Mouse (Mus musculus): ENCODE data around the gene Rab21. TPM values are rescaled to one million over a fixed set of nuclear protein-coding genes. Genes with fewer than 3 reads are reported as not detected.
A peak's percentile ranks its signal among the peaks of the same experiment; 100 is the strongest.

Rab21 gene
- 14.7 and 15.9 TPM in 2 replicates for polyA plus RNA-seq (2015; fragmentation: Nextera tagmentation; extraction: Ambion mirVana)

DNA sequence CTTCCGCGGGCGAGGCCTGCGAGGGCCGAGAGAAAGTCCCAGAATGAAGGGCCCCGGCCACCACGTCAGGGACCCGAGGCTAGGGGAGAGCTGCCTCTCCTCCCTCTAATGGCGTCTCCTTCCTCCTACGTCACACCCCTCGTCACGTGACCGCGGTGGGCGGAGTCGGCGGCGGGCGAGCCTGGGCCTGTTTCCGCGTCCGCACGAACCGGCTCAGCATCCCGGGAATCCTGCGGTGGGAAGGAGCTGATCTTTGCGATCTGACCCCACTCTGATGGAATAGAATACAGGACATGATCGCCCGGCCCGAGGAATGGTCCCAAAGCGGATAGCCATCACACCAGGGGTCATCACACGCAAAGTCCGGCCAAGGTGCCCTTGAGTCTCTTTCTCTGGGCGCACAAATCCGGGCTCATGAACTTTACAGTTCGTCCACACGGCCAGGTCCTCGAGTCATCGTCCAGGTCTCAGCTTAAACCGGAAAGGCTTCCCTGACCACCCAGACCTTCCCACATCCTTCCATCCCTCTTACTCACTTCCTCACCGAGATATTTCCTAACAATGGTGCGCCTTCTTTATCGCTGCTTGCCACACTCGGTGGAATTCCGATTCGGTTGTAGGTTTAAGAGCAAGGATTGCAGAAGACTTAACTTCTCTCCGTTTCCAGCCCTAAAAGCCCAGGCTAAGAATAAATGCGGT is at the start of gene Rab21:
Gene Rab21 (minus strand): TSS at position 122 of the 699 bp plus-strand sequence.
- TF ChIP-seq CTCF (IDR thresholded peaks at IDR 0.05; ENCODE audit: low read depth): no peak; the same call in 1 of the 2 replicates
- H3K4me3 ChIP-seq (ENCODE audit: low read depth, low read length): peak within 1 kb of the TSS; percentile 98
- H3K36me3 ChIP-seq (ENCODE audit: control insufficient read depth, insufficient read depth): no peaks in the 10 kb centered on the region
- 0 out of 2 replicates have a peak, but pooled peaks cover 9% of the 10 kb centered on the region for H3K4me1 ChIP-seq (replicated peaks; ENCODE audit: control insufficient read depth, insufficient read depth, low read length)
- under 1% methylated on average over 47 of the region's 48 CpGs for WGBS
- H3K4me2 ChIP-seq (replicated peaks; ENCODE audit: low read depth): peak within 1 kb of the TSS; percentile 85
- no peaks in the 10 kb centered on the region for H3K27me3 ChIP-seq (replicated peaks; ENCODE audit: control insufficient read depth, insufficient read depth, low read length)
- no peaks in the 10 kb centered on the region for H3K9me3 ChIP-seq (ENCODE audit: control insufficient read depth)
- H3K27ac ChIP-seq (ENCODE audit: low read depth, low read length): peak within 1 kb of the TSS; percentile 95
- H3K9ac ChIP-seq (ENCODE audit: low read depth, low read length): peak within 1 kb of the TSS; percentile 97
- ATAC-seq: peak; percentile 79

DNA sequence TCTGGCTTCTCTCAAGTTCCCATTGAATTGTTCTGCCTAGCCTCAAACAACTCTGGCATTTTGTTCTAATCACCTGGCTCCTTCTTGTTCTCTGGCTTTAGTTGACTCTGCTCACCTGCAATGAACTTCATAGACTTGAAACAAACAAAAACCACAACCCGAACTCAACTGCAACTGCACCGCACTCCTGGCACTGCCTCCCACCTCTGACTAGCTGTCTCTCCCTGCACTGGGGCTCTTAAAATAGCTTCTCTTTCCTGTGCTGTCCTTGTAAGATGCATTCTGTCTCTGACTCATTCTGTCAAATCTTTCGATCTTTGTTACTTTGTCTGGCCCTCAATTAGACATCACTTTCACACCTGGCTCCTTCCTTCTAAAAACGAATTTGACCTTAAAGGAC is 47.8 kb upstream of the Rab21 start:
- Histone ChIP-seq H3K4me3 (ENCODE audit: low read depth, low read length) (no peak overlapping the region), H3K9ac (ENCODE audit: low read depth, low read length) (no peak overlapping the region), H3K4me2 (replicated peaks; ENCODE audit: low read depth) (peak overlapping the region; percentile 75), H3K27me3 (replicated peaks; ENCODE audit: control insufficient read depth, insufficient read depth, low read length) (no peaks in the 10 kb centered on the region), H3K27ac (ENCODE audit: low read depth, low read length) (peak overlapping the region; percentile 92; the same call in 1 of the 2 replicates), H3K36me3 (ENCODE audit: control insufficient read depth, insufficient read depth) (no peaks in the 10 kb centered on the region; the same call in 1 of the 2 replicates), H3K4me1 (replicated peaks; ENCODE audit: control insufficient read depth, insufficient read depth, low read length) (no peaks in the 10 kb centered on the region), H3K9me3 (ENCODE audit: control insufficient read depth) (no peaks in the 10 kb centered on the region)
- ATAC-seq: no peak
- WGBS: 76% methylated on average over 4 of the region's 4 CpGs
- TF ChIP-seq CTCF (IDR thresholded peaks at IDR 0.05; ENCODE audit: low read depth): no peak

DNA sequence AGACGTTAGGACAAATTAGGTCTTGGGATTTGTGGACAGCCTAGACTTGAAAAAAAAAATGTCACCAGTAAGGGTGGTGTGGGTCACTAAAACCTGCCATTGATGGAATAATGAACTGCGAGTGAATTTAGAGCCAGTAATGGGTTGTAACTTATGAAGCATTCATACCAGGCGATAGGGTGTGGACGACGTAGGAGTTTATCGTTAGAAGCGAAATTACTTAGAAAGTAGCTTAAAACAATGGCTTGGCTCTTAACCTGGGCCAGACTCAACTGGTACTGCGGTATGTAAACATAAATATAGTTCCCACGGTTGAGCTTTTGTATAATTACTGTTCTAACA is 47.2 kb upstream of the Rab21 start:
- ATAC-seq: peak; percentile 29
- H3K9ac ChIP-seq (ENCODE audit: low read depth, low read length): peak overlapping the region; percentile 51
- H3K9me3 ChIP-seq (ENCODE audit: control insufficient read depth): no peaks in the 10 kb centered on the region
- H3K4me1 ChIP-seq (replicated peaks; ENCODE audit: control insufficient read depth, insufficient read depth, low read length): no peaks in the 10 kb centered on the region
- TF ChIP-seq CTCF (IDR thresholded peaks at IDR 0.05; ENCODE audit: low read depth): no peak
- peak overlapping the region; percentile 75 for H3K4me2 ChIP-seq (replicated peaks; ENCODE audit: low read depth)
- 5% methylated on average over 9 of the region's 9 CpGs for WGBS
- peak overlapping the region; percentile 92 for H3K27ac ChIP-seq (ENCODE audit: low read depth, low read length)
- H3K36me3 ChIP-seq (ENCODE audit: control insufficient read depth, insufficient read depth): no peaks in the 10 kb centered on the region; the same call in 1 of the 2 replicates
- peak overlapping the region; percentile 45 for H3K4me3 ChIP-seq (ENCODE audit: low read depth, low read length)
- H3K27me3 ChIP-seq (replicated peaks; ENCODE audit: control insufficient read depth, insufficient read depth, low read length): no peaks in the 10 kb centered on the region

DNA sequence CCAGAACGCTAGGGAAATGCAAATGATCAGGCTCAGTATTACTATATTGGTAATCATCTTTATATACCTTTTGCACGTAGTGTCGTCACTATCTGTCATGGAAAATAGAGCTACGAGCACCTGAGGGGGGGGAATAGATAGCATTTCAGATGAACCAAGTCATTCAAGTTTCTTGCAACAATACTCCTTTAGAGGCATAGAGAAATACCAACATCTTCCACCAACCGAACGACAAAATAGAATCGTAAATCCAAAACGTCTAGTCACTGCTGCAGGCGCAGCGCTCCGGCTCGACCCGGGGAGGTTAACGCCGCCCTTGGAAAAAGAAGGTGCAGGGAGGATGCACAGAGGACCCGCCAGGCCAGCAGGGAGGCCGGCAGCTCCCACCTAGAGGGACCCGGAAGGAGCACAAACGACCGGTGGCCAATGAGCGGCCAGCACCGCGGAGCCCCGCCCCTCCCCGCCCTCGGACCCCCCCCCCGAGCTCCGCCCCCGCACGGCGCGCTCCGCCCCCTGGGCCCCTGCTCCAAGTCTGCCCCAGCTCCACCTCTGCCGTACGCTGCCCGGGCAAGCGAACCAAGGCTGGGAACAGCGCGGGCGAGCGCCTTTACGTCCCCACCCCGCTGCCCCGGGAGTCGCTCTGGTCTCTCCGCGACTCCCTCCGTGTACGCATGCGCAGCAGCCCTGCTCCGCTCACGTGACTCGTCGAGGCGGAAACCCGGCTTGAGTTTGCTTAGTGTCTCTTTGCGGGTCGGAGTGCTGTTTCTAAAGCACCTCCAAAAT is 46.6 kb upstream of the Rab21 start, which contains the start of gene Tmem19:
Gene Tmem19 (minus strand): TSS at position 662 of the 783 bp plus-strand sequence.
- Histone ChIP-seq H3K9ac (ENCODE audit: low read depth, low read length) (peak within 1 kb of the TSS; percentile 51), H3K4me1 (replicated peaks; ENCODE audit: control insufficient read depth, insufficient read depth, low read length) (no peaks in the 10 kb centered on the region), H3K36me3 (ENCODE audit: control insufficient read depth, insufficient read depth) (peaks cover 4% of the 10 kb centered on the region), H3K27ac (ENCODE audit: low read depth, low read length) (peak within 1 kb of the TSS; percentile 92), H3K9me3 (ENCODE audit: control insufficient read depth) (no peaks in the 10 kb centered on the region), H3K4me2 (replicated peaks; ENCODE audit: low read depth) (peak within 1 kb of the TSS; percentile 75), H3K4me3 (ENCODE audit: low read depth, low read length) (peak within 1 kb of the TSS; percentile 45), H3K27me3 (replicated peaks; ENCODE audit: control insufficient read depth, insufficient read depth, low read length) (no peaks in the 10 kb centered on the region)
- WGBS: under 1% methylated on average over 53 of the region's 58 CpGs
- TF ChIP-seq CTCF (IDR thresholded peaks at IDR 0.05; ENCODE audit: low read depth): peak; percentile 5; the same call in 1 of the 2 replicates
- ATAC-seq: peak; percentile 99

DNA sequence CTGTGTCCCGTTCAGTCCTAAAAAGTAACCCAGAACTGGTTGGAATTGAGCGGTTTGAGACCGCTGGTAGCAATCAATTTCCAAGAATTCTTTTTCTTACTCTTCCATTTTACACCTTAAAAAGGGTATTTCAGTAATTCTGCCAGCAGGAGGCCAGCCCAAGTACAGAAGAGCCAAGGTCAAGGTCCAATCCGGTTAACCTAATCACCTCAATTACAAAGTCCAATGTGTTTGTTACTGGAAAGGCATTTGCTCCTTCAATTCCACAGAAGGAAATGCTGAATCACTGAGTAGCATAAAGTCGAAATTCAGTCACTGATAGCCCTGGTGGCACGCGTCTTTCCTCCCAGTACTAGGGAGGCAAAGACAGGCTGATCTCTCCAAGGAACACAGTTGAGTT is 43.7 kb upstream of the Rab21 start:
- Histone ChIP-seq H3K27me3 (replicated peaks; ENCODE audit: control insufficient read depth, insufficient read depth, low read length) (no peaks in the 10 kb centered on the region), H3K9ac (ENCODE audit: low read depth, low read length) (no peak overlapping the region), H3K27ac (ENCODE audit: low read depth, low read length) (peak overlapping the region; percentile 65), H3K36me3 (ENCODE audit: control insufficient read depth, insufficient read depth) (peaks cover 9% of the 10 kb centered on the region), H3K9me3 (ENCODE audit: control insufficient read depth) (no peaks in the 10 kb centered on the region), H3K4me1 (replicated peaks; ENCODE audit: control insufficient read depth, insufficient read depth, low read length) (no peaks in the 10 kb centered on the region), H3K4me2 (replicated peaks; ENCODE audit: low read depth) (peak overlapping the region; percentile 25; the same call in 1 of the 2 replicates), H3K4me3 (ENCODE audit: low read depth, low read length) (no peak overlapping the region)
- peak; percentile 66 for TF ChIP-seq CTCF (IDR thresholded peaks at IDR 0.05; ENCODE audit: low read depth)
- WGBS: 55% methylated on average over 7 of the region's 7 CpGs
- peak; percentile 44 for ATAC-seq
